Mouse (Mus musculus): ENCODE results near the gene Npas3. TPM values are rescaled to one million over a fixed set of nuclear protein-coding genes. Genes with fewer than 3 reads are reported as not detected.

Gene Npas3
- total RNA-seq, 2 experiments from 2014 or later, result 0.05 TPM; not detected in 1

DNA sequence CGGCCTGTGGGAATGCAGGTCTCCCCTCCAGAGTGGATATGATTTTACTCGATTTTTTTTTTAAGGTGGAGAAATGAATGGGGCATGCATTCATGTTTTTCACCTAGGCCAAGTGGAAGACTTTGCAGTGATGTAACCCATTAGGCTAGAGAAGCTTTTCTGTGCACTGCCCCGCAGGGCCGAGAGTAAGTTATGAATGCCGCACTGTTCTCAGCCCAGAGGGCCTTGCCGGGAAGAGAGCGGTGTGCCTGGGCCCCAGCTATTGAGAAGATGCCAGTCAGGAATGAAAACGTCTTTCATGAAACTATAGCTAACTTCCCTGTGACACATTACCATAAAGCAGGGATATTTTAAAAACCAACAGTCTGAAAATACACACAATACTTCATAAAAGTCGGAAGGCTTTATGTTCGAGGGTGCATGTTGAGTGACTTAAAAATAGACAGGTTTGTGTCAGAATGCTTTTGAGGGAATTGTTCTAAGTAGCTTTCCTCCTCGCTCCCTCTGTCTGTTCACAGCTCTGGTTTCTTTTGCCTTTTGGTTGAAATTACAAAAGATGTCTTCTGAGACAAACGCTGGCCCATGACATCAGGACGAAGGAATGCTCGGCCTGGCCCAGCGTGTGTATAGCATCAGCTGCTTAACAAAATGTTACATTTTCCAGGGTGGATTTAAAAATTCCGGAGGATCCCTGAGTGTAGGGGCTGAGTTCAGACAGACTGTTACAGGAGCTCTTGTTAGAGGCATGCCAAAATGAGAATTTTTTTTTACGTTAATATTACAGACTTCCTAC lies 44.2 kb downstream of the Npas3 start:
- no peak for ATAC-seq (replicated peaks; ENCODE audit: low FRiP score, low TSS enrichment, poor library complexity, severe bottlenecking)

DNA sequence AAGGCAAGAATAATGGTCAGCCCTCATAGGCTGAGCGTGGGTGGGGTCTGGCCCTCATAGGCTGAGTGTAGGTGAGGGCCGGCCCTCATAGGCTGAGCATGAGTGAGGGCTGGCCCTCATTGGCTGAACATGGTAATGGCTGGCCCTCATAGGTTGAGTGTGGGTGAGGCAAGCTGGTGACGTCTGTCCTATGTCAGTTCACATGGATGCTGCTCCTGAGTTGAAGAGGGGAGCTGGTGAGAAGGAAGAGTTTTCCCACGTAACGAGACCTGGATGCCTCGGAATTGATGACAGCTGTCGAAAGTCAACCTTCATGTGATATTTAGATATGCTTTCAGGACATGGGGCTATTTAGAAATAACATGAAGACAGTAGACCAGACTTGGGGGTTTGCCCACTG lies 45.5 kb downstream of the Npas3 start:
- no peak for ATAC-seq (replicated peaks; ENCODE audit: low FRiP score, low TSS enrichment, poor library complexity, severe bottlenecking)

DNA sequence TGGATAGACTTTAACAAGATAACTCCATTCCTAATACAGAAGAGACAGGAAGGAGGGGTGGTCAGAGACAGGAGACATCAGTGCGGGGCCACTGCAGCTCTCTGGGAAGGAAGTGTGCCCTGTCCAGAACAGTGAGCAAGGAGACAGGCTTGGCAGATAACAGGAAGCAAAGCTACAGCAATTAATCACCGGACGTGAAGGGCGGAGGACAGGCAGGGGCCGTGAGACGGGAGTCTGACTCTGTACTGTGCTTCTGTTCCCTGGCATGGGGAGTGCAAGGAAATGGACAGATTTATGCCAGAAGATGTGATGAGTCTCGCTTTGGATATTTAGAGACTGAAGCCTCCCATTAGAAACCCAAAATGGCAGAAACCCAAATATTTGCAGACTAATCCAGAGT lies 47.3 kb downstream of the Npas3 start:
- no peak for ATAC-seq (replicated peaks; ENCODE audit: low FRiP score, low TSS enrichment, poor library complexity, severe bottlenecking)

DNA sequence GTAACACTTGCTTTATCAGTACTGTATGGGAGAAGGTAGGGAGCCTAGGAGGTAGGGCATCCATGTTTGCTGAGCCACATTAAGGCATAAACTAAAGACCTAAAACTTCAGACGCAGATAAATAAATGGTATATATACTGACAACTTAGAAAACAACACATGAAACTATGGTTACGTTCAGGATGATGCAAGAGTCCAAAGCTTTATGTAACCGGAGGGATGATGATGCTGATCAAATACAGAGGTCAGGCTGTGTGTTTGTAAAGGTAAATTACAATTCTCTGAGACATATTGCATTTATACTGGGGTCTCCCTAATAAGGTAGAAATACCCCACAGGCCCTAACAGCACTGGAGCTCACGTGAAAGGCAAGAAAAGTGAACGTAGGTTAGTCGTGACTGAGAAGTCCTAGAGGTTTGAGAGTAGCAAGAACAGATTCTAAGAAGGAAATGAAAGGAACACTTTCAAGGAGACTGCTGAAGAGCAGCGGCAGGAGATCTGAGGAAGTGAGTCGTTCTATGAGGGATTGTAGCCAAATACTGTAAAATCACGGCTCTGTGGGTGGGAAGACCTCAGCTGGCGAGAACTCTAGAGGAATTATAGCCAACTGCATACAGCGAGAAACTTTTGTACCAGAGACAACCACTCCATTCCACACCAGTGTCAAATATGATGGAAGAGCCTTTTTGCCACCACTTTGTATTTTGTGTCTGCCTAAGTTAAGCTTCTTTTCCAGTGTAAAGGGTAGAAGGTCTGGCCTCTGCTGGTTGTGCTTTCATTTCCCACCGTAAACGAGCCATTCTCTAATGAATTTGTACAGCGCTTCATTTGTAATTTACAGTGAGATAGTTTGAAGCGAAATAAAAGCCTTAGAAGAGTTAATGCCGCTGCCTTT lies 49.7 kb downstream of the Npas3 start:
- no peak for ATAC-seq (replicated peaks; ENCODE audit: low FRiP score, low TSS enrichment, poor library complexity, severe bottlenecking)

DNA sequence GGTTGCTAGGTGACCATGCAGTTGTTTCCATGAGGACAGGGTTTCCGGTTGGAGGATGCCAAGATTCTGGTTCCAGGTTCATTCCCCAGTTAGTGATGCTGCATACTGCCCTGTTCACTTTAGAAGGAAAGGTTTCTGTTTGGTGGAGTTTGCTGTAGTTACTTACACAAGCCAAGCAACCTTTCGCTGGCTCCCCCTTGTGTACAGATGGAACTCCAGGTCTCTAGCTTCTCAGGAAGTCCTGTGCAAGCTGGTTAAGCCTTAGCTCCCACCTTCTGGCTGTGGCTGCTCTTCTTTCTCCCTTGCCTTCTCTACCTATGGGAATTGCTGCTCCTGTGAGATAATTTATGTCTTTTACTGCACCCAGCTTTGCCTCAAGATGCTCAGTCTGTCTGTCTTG lies 52.5 kb downstream of the Npas3 start:
- no peak for ATAC-seq (replicated peaks; ENCODE audit: low FRiP score, low TSS enrichment, poor library complexity, severe bottlenecking)

DNA sequence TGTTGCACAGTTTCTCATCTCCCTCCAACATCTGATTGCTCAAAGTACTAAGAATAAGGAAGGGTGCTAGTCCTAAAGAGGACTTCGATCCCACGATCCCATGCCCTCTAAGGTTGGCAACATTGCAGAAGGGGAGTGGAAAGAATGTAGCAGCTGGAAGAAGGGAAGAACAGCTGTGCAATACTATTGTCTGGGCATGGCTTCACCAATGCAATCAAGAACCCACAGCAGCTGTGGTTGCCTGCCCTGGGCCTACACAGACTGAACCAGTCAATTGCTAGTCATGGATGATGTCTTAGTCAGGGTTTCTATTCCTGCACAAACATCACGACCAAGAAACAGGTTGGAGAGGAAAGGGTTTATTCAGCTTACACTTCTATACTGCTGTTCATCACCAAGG lies 53.7 kb downstream of the Npas3 start:
- ATAC-seq (replicated peaks; ENCODE audit: low FRiP score, low TSS enrichment, poor library complexity, severe bottlenecking), result no peak

DNA sequence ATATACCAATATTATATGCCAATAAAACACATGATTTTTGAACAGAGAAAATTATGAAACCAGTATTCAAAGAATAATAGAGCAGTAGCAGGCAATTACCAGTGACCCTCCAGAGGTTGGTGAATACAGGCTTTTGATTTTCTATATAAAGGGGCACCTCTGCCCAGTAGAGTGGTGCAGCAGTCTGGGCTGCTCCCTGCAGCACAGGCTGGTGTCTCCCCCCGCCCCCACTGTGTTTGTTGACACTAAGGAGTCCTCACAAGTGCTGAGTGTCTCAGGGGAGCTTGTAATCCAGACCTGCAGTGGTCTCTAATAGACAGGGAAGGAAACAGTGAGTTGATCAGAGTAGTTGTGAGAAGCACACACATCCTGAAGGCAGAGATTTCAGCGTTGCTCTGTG lies 68.2 kb downstream of the Npas3 start:
- no peak for ATAC-seq (replicated peaks; ENCODE audit: low FRiP score, low TSS enrichment, poor library complexity, severe bottlenecking)

DNA sequence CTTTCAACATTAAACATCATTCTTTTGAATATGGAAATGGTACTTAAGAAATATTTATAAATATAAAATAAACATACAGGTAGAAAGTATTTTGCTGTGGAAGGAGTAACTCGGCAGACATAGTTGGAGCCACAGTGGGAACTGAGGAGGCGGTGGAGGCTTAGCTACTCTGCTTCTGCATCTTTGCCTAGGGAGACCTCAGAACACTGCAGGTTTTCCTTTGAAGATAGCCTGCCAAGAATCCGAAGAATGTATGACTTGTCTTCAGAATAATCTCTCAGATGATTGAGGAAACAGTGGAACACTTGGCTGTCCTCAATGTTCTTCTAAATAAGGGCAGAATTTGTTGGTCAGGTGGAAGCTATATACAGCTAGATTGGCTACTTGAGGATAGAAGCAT lies 69.3 kb downstream of the Npas3 start:
- no peak for ATAC-seq (replicated peaks; ENCODE audit: low FRiP score, low TSS enrichment, poor library complexity, severe bottlenecking)

DNA sequence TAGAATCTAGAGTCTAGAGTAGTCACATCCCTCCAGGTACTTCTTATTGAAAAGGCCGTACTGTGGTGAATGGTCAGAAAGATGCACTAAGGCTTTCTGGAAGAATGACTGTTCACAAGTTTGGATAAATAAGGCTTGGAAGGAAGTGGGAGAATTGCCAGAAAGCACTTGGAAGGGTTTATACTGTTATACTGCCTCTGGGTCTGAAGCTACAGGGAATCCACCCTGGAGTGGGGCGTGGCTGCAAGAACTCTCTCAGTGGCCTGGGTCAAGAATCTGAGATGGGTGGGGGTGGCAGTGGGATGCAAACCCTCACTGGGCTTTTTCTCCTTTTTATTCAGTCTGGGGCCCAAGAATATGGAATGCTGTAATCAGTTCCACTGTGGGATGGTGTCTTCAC lies 72.0 kb downstream of the Npas3 start:
- ATAC-seq (replicated peaks; ENCODE audit: low FRiP score, low TSS enrichment, poor library complexity, severe bottlenecking), result no peak

DNA sequence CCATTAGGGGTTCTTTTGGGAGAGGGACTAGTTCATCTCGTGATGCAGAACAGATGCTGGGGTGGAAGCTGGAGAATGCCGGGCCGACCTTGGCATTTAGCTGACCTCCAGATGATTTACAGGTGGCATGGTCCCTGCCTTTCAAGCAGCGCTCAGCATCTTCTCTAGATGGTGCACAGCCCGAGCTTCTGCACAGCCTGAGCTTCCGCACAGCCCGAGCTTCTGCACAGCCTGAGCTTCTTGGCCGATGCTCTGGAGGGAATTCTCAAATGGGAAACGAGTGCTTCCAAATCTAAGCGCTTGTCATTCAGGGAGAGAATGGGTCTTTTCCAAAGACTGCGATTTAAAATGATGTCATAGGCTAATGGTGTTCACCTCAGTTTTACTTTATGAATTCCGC lies 72.5 kb downstream of the Npas3 start:
- ATAC-seq (replicated peaks; ENCODE audit: low FRiP score, low TSS enrichment, poor library complexity, severe bottlenecking), result no peak

DNA sequence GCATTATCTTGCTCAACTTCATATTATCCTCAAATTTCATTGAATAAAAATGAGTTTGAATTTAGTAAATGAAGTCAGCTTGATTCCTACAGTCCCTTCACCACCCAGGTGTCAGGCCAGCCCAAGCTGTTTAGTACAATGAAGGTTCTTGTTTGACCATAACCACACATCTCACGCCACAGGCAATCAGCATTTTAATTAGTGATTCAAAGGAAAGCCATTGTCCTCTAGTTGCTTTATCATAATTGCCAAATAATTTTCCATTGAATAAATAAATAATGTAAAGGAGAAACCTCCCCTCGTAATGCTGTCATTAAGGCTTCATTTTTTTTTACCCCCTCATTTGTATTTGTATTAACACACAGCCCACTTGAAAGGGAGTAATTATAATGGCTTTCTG lies 73.5 kb downstream of the Npas3 start:
- ATAC-seq (replicated peaks; ENCODE audit: low FRiP score, low TSS enrichment, poor library complexity, severe bottlenecking), result no peak

DNA sequence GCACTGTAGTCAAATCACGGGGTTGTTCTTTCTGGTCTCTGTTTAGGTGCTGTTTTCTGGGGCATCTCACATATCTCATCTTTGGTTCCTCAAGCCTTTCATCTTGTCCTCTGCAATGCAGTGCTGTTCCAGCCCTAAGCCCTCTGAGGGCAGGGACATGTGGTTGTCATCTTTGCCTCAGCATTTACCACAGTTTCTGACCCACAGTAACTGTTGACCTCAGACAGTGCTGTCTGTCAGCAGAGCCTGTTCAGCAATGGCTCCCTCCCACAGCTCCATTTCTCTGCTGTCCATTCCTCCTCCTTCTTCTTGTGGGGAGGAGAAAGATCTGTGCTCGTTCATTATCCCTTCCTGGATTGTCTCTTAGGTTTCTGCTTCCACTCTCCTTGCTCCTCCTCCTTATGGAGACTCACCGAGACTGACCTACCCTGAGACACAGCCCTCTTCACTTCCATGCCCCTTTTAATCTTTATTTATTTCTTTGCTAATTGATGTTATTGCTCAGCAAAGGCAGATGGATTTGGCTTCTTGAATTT lies 79.2 kb downstream of the Npas3 start:
- ATAC-seq (replicated peaks; ENCODE audit: low FRiP score, low TSS enrichment, poor library complexity, severe bottlenecking), result no peak

DNA sequence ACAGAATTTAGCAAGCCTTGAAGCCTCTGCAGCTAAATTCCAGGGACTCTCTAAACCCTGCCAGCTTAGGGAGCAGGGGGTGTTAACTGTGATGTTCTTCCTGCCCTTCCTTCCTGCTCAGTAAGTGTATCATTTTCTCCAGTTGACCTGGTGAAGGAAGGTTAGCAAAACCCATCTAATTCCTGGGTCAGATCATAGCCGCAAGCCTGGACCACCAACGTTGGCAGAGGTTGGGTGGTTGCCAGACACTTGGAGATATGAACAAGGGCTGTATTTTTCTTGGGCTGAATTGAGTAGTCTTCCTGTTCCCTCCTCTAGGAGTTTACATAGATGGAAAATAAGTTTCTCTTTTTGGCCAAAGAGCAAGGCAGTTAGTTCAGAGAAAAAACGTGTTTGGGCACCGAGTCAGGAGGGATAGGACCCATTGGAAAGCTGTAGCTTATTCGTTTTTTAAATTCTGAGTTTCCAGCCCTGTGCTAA lies 79.8 kb downstream of the Npas3 start:
- ATAC-seq (replicated peaks; ENCODE audit: low FRiP score, low TSS enrichment, poor library complexity, severe bottlenecking), result no peak

DNA sequence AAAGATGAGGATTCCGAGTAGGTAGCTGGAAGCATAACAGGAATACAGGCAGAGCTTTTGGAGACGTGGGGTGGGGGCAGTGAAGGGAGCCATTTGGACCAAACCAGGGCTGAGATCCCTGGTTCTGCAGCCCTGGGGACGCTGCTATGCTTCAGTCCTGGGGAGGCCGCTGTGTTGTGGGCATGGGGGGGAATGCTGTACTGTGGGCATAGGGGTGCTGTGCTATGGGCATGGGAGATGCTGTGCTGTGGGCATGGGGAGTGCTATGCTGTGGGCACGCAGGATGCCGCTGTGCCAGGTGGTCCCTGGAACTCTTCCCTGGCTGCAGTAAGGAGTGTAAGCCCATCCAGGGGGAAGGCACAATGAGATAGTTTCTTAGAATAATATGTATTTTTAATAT lies 81.7 kb downstream of the Npas3 start:
- ATAC-seq (replicated peaks; ENCODE audit: low FRiP score, low TSS enrichment, poor library complexity, severe bottlenecking), result no peak

DNA sequence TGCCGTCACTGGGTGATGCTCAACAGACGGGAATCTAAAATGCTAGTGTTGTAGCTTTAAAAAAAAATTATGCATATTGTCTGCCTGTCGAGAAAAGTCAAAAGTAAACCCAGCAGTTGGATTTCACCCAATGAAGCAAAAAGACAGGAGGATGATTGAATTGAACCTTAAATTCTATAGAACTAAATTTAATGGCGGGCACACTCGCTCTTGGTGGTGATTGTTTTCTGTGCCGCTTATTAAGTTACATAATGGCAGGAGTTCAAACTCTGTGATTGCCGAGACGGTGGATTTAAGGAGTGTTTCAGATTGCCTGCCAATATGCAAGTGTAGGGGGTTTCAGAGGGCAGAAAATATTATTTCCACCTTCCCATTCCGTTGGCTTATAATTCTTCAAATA lies 82.9 kb downstream of the Npas3 start:
- no peak for ATAC-seq (replicated peaks; ENCODE audit: low FRiP score, low TSS enrichment, poor library complexity, severe bottlenecking)

DNA sequence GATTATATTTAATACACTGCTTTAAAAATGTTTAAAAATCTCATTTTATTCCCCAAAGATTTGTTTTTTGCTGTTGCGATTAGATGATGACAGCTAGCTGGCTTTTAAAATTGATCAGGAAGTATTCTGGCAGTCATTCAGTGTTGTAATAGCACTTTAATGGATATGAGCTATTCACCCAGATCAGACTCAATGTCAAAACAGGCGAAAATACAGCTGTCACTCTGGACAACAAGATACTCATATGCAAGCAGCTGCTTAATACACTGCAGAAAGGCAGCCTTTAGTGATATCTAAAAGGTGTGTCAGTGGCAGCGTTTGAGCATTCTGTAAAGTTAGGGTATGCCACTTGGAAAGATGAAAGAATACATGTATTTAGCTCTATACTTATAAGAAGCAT lies 83.3 kb downstream of the Npas3 start:
- ATAC-seq (replicated peaks; ENCODE audit: low FRiP score, low TSS enrichment, poor library complexity, severe bottlenecking), result no peak

DNA sequence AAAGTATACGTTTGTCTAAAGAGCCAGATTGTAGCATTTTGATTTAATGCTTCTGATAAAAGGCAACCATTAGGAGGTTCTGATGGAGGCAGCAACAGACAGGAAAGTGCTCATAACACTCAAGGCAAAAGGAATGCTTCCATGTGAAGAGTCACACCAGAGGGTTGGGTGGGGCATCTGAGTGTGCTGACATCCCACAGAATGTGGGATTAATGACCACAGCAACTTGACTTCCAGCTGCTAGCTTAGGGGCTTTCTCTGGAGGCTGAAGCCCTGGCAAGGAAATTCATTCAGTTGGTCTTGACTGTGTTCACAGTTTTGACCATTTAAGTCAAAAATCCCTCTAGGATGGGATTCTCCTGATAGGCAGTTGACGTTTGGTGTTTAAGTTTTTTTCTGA lies 84.8 kb downstream of the Npas3 start:
- ATAC-seq (replicated peaks; ENCODE audit: low FRiP score, low TSS enrichment, poor library complexity, severe bottlenecking), result no peak

DNA sequence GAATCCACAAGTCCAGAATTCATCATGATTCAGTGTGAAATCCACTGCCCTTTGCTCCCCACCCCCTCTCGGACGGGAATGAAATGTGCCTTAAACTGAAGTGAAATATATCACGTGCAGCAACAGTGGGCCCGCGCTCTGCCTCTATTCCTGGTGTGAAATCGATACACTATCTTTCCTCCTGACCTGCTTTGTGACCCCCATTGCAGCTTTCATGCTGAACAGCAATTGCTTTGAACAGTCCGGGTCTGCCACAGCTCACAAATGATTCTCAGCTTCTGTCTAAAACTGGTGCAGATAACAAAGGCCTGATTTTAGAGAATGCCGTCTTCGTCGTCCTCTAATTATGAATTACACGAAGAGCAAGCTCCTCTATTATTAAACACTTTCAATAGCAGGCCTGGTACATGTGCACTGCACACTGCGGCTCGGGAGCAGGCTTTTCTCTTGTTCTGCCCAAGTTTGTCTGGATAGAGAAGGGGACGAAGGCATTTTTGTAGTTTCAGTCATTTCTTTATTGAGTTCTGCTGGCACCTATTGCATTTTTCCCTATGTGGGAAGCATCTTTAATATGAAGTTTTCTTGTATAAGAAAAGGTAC lies 90.0 kb downstream of the Npas3 start:
- ATAC-seq (replicated peaks; ENCODE audit: low FRiP score, low TSS enrichment, poor library complexity, severe bottlenecking), result no peak

DNA sequence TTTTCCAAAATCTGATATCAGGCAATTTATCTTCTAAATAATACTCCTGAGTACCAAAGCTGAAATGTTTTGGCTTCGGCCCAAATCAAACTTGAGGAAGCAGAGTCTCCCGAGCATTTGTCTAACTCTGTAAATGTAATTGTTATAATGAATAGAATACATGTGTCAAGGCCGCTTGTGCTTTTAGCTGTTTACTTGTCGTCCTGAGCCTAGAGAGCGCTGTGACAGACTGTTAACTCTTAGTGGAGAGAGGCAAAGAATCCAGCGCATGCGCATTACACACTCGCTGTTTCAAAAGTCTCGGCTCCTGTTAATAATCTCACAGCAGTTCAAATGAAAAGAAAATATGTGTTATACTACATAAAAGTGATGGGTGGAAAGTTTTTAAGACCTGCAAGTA lies 94.3 kb downstream of the Npas3 start:
- no peak for ATAC-seq (replicated peaks; ENCODE audit: low FRiP score, low TSS enrichment, poor library complexity, severe bottlenecking)

DNA sequence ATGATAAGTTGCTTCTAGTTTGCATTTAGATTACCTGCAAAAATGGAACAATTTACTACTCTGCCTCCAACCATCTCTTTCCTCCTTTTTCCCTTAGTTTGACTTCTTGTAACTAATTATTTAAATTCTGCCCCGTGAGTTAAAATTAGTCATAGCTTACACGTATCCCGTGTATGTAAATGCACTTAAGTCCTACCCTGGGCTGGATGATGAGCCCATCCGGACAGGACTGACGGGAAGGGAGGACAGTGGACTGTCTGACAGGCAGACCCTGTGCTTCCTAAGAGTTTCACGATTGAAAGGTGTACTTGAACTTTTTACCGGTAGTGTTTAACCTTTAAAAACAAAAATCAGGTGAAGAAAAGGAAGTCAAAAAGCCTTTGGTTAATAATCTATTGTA lies 103.4 kb downstream of the Npas3 start:
- ATAC-seq (replicated peaks; ENCODE audit: low FRiP score, low TSS enrichment, poor library complexity, severe bottlenecking), result no peak
